Mouse (Mus musculus): ENCODE data around the gene Clpb.

GRCm38 (mm10) chr7:101761899-101762780 lies 98.7 kb downstream of the Clpb start:
- TF ChIP-seq CTCF (IDR thresholded peaks at IDR 0.05; ENCODE audit: borderline replicate concordance, insufficient read depth, low read length): no peak
- no peak for TF ChIP-seq POLR2A (IDR thresholded peaks at IDR 0.05; ENCODE audit: low read depth, low read length)

Data from embryonic fibroblast, embryonic 13.5 days (primary cell).